Mouse (Mus musculus): ENCODE measurements around the gene Rock2. TPM values are rescaled to one million over a fixed set of nuclear protein-coding genes. Genes with fewer than 3 reads are reported as not detected.
A peak's percentile ranks its signal among the peaks of the same experiment; 100 is the strongest.

The Rock2 gene
- polyA plus RNA-seq, 1 experiment from 2014 or later: 9.0 TPM

DNA sequence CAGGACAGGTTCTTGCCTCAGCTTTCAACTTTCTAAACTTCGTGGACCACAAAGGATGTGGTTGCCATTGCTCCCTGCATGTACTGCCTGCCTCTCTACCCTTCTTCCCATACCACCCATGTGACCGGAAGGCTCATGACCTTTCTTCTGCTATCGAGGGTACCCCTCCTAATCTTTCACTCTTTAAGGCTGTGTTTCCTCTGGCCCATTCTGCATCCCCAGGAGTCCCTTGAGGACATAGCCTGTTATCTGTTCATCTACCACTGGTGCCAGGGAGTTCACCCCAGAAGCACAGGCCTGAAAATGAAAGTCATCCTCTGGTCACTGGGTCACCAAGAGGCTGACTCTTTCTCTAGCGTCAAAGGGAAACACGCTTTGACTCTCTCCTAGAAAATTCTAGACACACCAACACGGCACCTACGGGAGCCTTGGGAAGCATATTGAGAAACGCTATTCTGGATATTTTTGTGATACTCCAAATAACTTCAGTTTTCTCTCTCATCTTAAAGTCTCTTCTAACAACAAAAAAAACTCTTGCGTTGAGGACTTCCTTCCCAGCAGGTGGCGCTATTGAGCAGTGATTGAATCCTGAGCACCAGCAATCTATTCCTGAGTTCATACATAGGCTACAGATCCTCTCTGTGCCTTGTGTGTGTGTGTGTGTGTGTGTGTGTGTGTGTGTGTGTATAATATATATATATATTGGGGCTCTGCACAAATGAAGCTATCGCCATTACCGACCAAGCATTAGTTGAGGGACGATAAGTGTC, 138.2 kb downstream of the Rock2 start:
- Histone ChIP-seq H3K4me1 (replicated peaks) (peaks cover 9% of the 10 kb centered on the region), H3K27me3 (ENCODE audit: insufficient read depth, poor library complexity, severe bottlenecking) (no peaks in the 10 kb centered on the region; the same call in 1 of the 2 replicates), H3K36me3 (no peaks in the 10 kb centered on the region), H3K27ac (no peak overlapping the region), H3K4me3 (no peak overlapping the region), H3K9me3 (0 out of 2 replicates have a peak, but pooled peaks cover 6% of the 10 kb centered on the region)
- 42% methylated on average over 13 of the region's 13 CpGs for WGBS
- peak; percentile 77 for DNase-seq (ENCODE audit: low spot score)

- 80% methylated on average over 9 of the region's 9 CpGs for WGBS
- no peaks in the 10 kb centered on the region; the same call in 1 of the 2 replicates for H3K27me3 ChIP-seq (ENCODE audit: insufficient read depth, poor library complexity, severe bottlenecking)
- no peak overlapping the region for H3K4me3 ChIP-seq
- H3K4me1 ChIP-seq (replicated peaks): peaks cover 9% of the 10 kb centered on the region
- H3K36me3 ChIP-seq: no peaks in the 10 kb centered on the region
- DNase-seq (ENCODE audit: low spot score): no peak
- H3K27ac ChIP-seq: no peak overlapping the region
- H3K9me3 ChIP-seq: 0 out of 2 replicates have a peak, but pooled peaks cover 2% of the 10 kb centered on the region
These were observed 138.8 kb downstream of the Rock2 start for GRCm38 (mm10) chr12:17033464-17033841.

DNA sequence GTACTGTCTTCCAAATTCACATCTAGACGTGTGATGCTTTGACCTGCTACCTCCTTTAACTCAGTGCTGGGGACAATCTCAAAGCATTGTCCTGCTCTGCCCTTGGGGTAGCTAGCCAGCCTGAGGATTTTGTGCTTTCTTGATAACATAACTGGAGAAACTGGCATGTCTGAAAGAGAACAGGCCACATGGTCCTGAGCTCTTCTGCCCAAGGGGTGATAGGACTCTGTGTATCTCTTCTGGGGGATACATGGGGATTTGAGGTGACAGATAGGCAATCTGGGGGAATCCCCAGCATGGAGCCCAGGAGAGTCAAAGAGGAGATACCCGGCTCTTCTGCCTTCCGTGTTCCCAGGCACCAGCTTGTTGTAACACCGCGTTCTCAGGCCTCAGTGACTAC, 140.0 kb downstream of the Rock2 start:
- 88% methylated on average over 5 of the region's 5 CpGs for WGBS
- Histone ChIP-seq H3K36me3 (no peaks in the 10 kb centered on the region), H3K4me3 (no peak overlapping the region)

GRCm38 (mm10) chr12:17035128-17035527, 140.4 kb downstream of the Rock2 start:
- DNase-seq (ENCODE audit: low spot score): no peak
- WGBS: 74% methylated on average over 2 of the region's 2 CpGs

More for the DNA sequence above, 140.0 kb downstream of the Rock2 start:
- Histone ChIP-seq H3K27ac (no peak overlapping the region), H3K27me3 (ENCODE audit: insufficient read depth, poor library complexity, severe bottlenecking) (no peaks in the 10 kb centered on the region; the same call in 1 of the 2 replicates), H3K9me3 (no peaks in the 10 kb centered on the region), H3K4me1 (replicated peaks) (peaks cover 9% of the 10 kb centered on the region)
- DNase-seq (ENCODE audit: low spot score): no peak

DNA sequence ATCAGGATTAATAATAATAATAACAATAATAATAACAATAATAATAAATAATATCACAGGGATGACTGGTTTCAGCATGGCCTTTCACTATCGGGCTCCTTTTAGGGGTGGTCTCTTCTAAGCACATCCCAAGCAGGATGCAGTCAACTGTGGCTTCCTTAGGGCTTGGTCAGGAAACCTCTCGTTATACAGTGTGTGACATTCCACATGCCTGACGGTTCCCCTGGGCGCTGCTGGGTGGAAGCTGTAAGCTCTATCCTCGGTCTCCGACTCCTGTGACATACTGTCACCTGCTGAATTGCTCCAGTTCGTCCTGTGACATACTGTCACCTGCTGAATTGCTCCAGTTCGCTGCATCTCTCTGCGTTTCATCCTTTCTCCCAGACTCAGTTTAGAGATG, 141.8 kb downstream of the Rock2 start:
- no peak for DNase-seq (ENCODE audit: low spot score)
- no peaks in the 10 kb centered on the region for H3K9me3 ChIP-seq
- WGBS: 64% methylated on average over 9 of the region's 9 CpGs
- no peak overlapping the region for H3K27ac ChIP-seq
- peaks cover 9% of the 10 kb centered on the region for H3K4me1 ChIP-seq (replicated peaks)
- H3K36me3 ChIP-seq: no peaks in the 10 kb centered on the region
- no peak overlapping the region for H3K4me3 ChIP-seq
- H3K27me3 ChIP-seq (ENCODE audit: insufficient read depth, poor library complexity, severe bottlenecking): no peaks in the 10 kb centered on the region; the same call in 1 of the 2 replicates

More at GRCm38 (mm10) chr12:17035128-17035527, 140.4 kb downstream of the Rock2 start:
- Histone ChIP-seq H3K36me3 (no peaks in the 10 kb centered on the region), H3K9me3 (no peaks in the 10 kb centered on the region), H3K27me3 (ENCODE audit: insufficient read depth, poor library complexity, severe bottlenecking) (no peaks in the 10 kb centered on the region; the same call in 1 of the 2 replicates), H3K4me1 (replicated peaks) (peaks cover 9% of the 10 kb centered on the region), H3K4me3 (no peak overlapping the region), H3K27ac (no peak overlapping the region)

DNA sequence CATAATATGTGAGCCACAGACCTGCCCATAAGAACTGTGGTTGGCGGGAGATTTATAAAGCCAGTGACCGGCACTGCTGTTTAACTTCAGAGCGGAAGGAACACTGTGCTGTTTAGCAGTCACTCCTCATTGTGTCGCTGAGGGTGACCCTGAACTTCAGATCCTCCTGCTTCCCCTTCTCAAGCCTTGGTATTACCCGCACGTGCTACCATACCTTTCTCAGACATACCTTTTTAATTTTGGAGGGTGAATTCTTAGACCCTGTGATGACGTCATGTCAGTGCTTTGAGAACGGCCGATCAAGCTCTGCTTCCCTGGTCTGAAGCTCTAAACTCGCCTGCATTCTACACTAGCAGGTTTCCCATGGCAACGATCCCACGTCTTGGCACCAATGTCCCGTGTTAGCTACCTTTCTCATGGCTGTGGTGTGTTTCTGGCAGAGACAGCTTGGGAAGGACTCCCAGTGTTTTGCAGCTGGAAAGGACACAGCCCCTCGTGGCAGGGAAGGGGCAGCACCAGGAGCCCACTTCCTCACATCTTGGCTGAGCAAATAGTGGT, 142.4 kb downstream of the Rock2 start:
- Histone ChIP-seq H3K27ac (no peak overlapping the region), H3K27me3 (ENCODE audit: insufficient read depth, poor library complexity, severe bottlenecking) (no peaks in the 10 kb centered on the region; the same call in 1 of the 2 replicates), H3K4me3 (no peak overlapping the region), H3K4me1 (replicated peaks) (peaks cover 9% of the 10 kb centered on the region), H3K9me3 (no peaks in the 10 kb centered on the region), H3K36me3 (no peaks in the 10 kb centered on the region)
- WGBS: 69% methylated on average over 14 of the region's 14 CpGs
- DNase-seq (ENCODE audit: low spot score): no peak

Other genes starting within 250 kb of the Rock2 start
- not detected in 2 replicates for gene Ntsr2, start 241.5 kb upstream of the Rock2 start, polyA plus RNA-seq (2016; fragmentation: Nextera tagmentation; extraction: Ambion mirVana)
- 19.0 and 28.1 TPM in 2 replicates for gene Greb1, start 94.0 kb upstream of the Rock2 start, polyA plus RNA-seq (2016; fragmentation: Nextera tagmentation; extraction: Ambion mirVana)
- gene E2f6, start 83.9 kb upstream of the Rock2 start, polyA plus RNA-seq (2016; fragmentation: Nextera tagmentation; extraction: Ambion mirVana): 65.4 TPM in 2 replicates
- 3.6 and 4.2 TPM in 2 replicates for gene Pqlc3, start 105.5 kb downstream of the Rock2 start, polyA plus RNA-seq (2016; fragmentation: Nextera tagmentation; extraction: Ambion mirVana)
- 2.5 and 5.6 TPM in 2 replicates for gene 2410004P03Rik, start 116.8 kb downstream of the Rock2 start, polyA plus RNA-seq (2016; fragmentation: Nextera tagmentation; extraction: Ambion mirVana)